Mouse (Mus musculus): ENCODE data around the gene Dstn. TPM values are rescaled to one million over a fixed set of nuclear protein-coding genes. Genes with fewer than 3 reads are reported as not detected.

Dstn gene
- polyA plus RNA-seq, 1 experiment from 2014 or later: 684 TPM

- no peak for ATAC-seq (replicated peaks; ENCODE audit: low FRiP score, low TSS enrichment, low read depth)
- DNase-seq (ENCODE audit: low spot score): no peak
- Histone ChIP-seq H3K9ac (ENCODE audit: low read length) (no peak overlapping the region), H3K9me3 (ENCODE audit: control insufficient read depth, low read length) (no peaks in the 10 kb centered on the region), H3K4me1 (replicated peaks; ENCODE audit: control insufficient read depth, insufficient read depth, low read length) (peaks cover 13% of the 10 kb centered on the region), H3K27ac (ENCODE audit: low read depth) (no peak overlapping the region), H3K4me3 (ENCODE audit: low read depth, low read length) (no peak overlapping the region), H3K4me2 (ENCODE audit: low read length) (no peak overlapping the region), H3K36me3 (ENCODE audit: control insufficient read depth, insufficient read depth, low read length) (no peaks in the 10 kb centered on the region), H3K27me3 (replicated peaks; ENCODE audit: control insufficient read depth, insufficient read depth, low read length) (no peaks in the 10 kb centered on the region)
- 90% methylated on average over 6 of the region's 6 CpGs for WGBS
Measured at GRCm38 (mm10) chr2:143925826-143926225, 10.7 kb downstream of the Dstn start.

GRCm38 (mm10) chr2:143929607-143930311, 14.6 kb downstream of the Dstn start:
- H3K9ac ChIP-seq (ENCODE audit: low read length): no peak overlapping the region
- H3K27ac ChIP-seq (ENCODE audit: low read depth): no peak overlapping the region
- ATAC-seq (replicated peaks; ENCODE audit: low FRiP score, low TSS enrichment, low read depth): no peak
- no peaks in the 10 kb centered on the region for H3K36me3 ChIP-seq (ENCODE audit: control insufficient read depth, insufficient read depth, low read length)
- no peak for DNase-seq (ENCODE audit: low spot score)
- no peaks in the 10 kb centered on the region for H3K9me3 ChIP-seq (ENCODE audit: control insufficient read depth, low read length)
- peaks cover 9% of the 10 kb centered on the region for H3K4me1 ChIP-seq (replicated peaks; ENCODE audit: control insufficient read depth, insufficient read depth, low read length)
- H3K4me2 ChIP-seq (ENCODE audit: low read length): no peak overlapping the region
- WGBS: 38% methylated on average over 3 of the region's 3 CpGs
- H3K4me3 ChIP-seq (ENCODE audit: low read depth, low read length): no peak overlapping the region
- H3K27me3 ChIP-seq (replicated peaks; ENCODE audit: control insufficient read depth, insufficient read depth, low read length): no peaks in the 10 kb centered on the region

- ATAC-seq (replicated peaks; ENCODE audit: low FRiP score, low TSS enrichment, low read depth) (no peak), DNase-seq (ENCODE audit: low spot score) (peak; percentile 47)
- H3K4me1 ChIP-seq (replicated peaks; ENCODE audit: control insufficient read depth, insufficient read depth, low read length): peaks cover 12% of the 10 kb centered on the region
- no peaks in the 10 kb centered on the region for H3K36me3 ChIP-seq (ENCODE audit: control insufficient read depth, insufficient read depth, low read length)
- 69% methylated on average over 12 of the region's 12 CpGs for WGBS
- H3K4me2 ChIP-seq (ENCODE audit: low read length): no peak overlapping the region
- H3K9ac ChIP-seq (ENCODE audit: low read length): no peak overlapping the region
- H3K27ac ChIP-seq (ENCODE audit: low read depth): no peak overlapping the region
- no peak overlapping the region for H3K4me3 ChIP-seq (ENCODE audit: low read depth, low read length)
- no peaks in the 10 kb centered on the region for H3K9me3 ChIP-seq (ENCODE audit: control insufficient read depth, low read length)
- H3K27me3 ChIP-seq (replicated peaks; ENCODE audit: control insufficient read depth, insufficient read depth, low read length): no peaks in the 10 kb centered on the region
Measured at GRCm38 (mm10) chr2:143932340-143932873, 17.3 kb downstream of the Dstn start.

GRCm38 (mm10) chr2:143933516-143933915, 18.4 kb downstream of the Dstn start:
- Histone ChIP-seq H3K9ac (ENCODE audit: low read length) (no peak overlapping the region), H3K27me3 (replicated peaks; ENCODE audit: control insufficient read depth, insufficient read depth, low read length) (no peaks in the 10 kb centered on the region), H3K9me3 (ENCODE audit: control insufficient read depth, low read length) (no peaks in the 10 kb centered on the region), H3K4me3 (ENCODE audit: low read depth, low read length) (no peak overlapping the region), H3K36me3 (ENCODE audit: control insufficient read depth, insufficient read depth, low read length) (peaks cover 3% of the 10 kb centered on the region; the same call in 1 of the 2 replicates), H3K27ac (ENCODE audit: low read depth) (no peak overlapping the region), H3K4me1 (replicated peaks; ENCODE audit: control insufficient read depth, insufficient read depth, low read length) (peaks cover 12% of the 10 kb centered on the region), H3K4me2 (ENCODE audit: low read length) (no peak overlapping the region)
- ATAC-seq (replicated peaks; ENCODE audit: low FRiP score, low TSS enrichment, low read depth) (no peak), DNase-seq (ENCODE audit: low spot score) (peak; percentile 9)
- 92% methylated on average over 5 of the region's 5 CpGs for WGBS

GRCm38 (mm10) chr2:143934439-143934838, 19.3 kb downstream of the Dstn start:
- Histone ChIP-seq H3K9ac (ENCODE audit: low read length) (no peak overlapping the region), H3K36me3 (ENCODE audit: control insufficient read depth, insufficient read depth, low read length) (peaks cover 10% of the 10 kb centered on the region), H3K27ac (ENCODE audit: low read depth) (no peak overlapping the region), H3K4me2 (ENCODE audit: low read length) (no peak overlapping the region), H3K4me1 (replicated peaks; ENCODE audit: control insufficient read depth, insufficient read depth, low read length) (peaks cover 12% of the 10 kb centered on the region), H3K9me3 (ENCODE audit: control insufficient read depth, low read length) (no peaks in the 10 kb centered on the region), H3K27me3 (replicated peaks; ENCODE audit: control insufficient read depth, insufficient read depth, low read length) (no peaks in the 10 kb centered on the region), H3K4me3 (ENCODE audit: low read depth, low read length) (no peak overlapping the region)
- ATAC-seq (replicated peaks; ENCODE audit: low FRiP score, low TSS enrichment, low read depth) (no peak), DNase-seq (ENCODE audit: low spot score) (no peak)
- 89% methylated on average over 8 of the region's 8 CpGs for WGBS

- WGBS: 65% methylated on average over 2 of the region's 2 CpGs
- no peak for ATAC-seq (replicated peaks; ENCODE audit: low FRiP score, low TSS enrichment, low read depth)
Measured at GRCm38 (mm10) chr2:143937861-143938260, 22.7 kb downstream of the Dstn start.

GRCm38 (mm10) chr2:143940406-143940805, 25.3 kb downstream of the Dstn start:
- Histone ChIP-seq H3K27ac (ENCODE audit: low read depth) (no peak overlapping the region), H3K4me1 (replicated peaks; ENCODE audit: control insufficient read depth, insufficient read depth, low read length) (0 out of 2 replicates have a peak, but pooled peaks cover 3% of the 10 kb centered on the region), H3K27me3 (replicated peaks; ENCODE audit: control insufficient read depth, insufficient read depth, low read length) (no peaks in the 10 kb centered on the region), H3K4me2 (ENCODE audit: low read length) (no peak overlapping the region), H3K4me3 (ENCODE audit: low read depth, low read length) (no peak overlapping the region), H3K9me3 (ENCODE audit: control insufficient read depth, low read length) (no peaks in the 10 kb centered on the region), H3K9ac (ENCODE audit: low read length) (no peak overlapping the region), H3K36me3 (ENCODE audit: control insufficient read depth, insufficient read depth, low read length) (peaks cover 64% of the 10 kb centered on the region)
- ATAC-seq (replicated peaks; ENCODE audit: low FRiP score, low TSS enrichment, low read depth): no peak
- 87% methylated on average over 5 of the region's 5 CpGs for WGBS
- DNase-seq (ENCODE audit: low spot score): peak; percentile 42

More at GRCm38 (mm10) chr2:143937861-143938260, 22.7 kb downstream of the Dstn start:
- Histone ChIP-seq H3K9ac (ENCODE audit: low read length) (no peak overlapping the region), H3K4me2 (ENCODE audit: low read length) (no peak overlapping the region), H3K27ac (ENCODE audit: low read depth) (no peak overlapping the region), H3K4me1 (replicated peaks; ENCODE audit: control insufficient read depth, insufficient read depth, low read length) (0 out of 2 replicates have a peak, but pooled peaks cover 3% of the 10 kb centered on the region), H3K36me3 (ENCODE audit: control insufficient read depth, insufficient read depth, low read length) (peaks cover 41% of the 10 kb centered on the region), H3K9me3 (ENCODE audit: control insufficient read depth, low read length) (no peaks in the 10 kb centered on the region), H3K27me3 (replicated peaks; ENCODE audit: control insufficient read depth, insufficient read depth, low read length) (no peaks in the 10 kb centered on the region), H3K4me3 (ENCODE audit: low read depth, low read length) (no peak overlapping the region)
- peak; percentile 45 for DNase-seq (ENCODE audit: low spot score)

GRCm38 (mm10) chr2:143944796-143945195, 29.7 kb downstream of the Dstn start:
- Histone ChIP-seq H3K9ac (ENCODE audit: low read length) (no peak overlapping the region), H3K36me3 (ENCODE audit: control insufficient read depth, insufficient read depth, low read length) (peaks cover 93% of the 10 kb centered on the region), H3K27ac (ENCODE audit: low read depth) (no peak overlapping the region), H3K27me3 (replicated peaks; ENCODE audit: control insufficient read depth, insufficient read depth, low read length) (no peaks in the 10 kb centered on the region), H3K4me2 (ENCODE audit: low read length) (no peak overlapping the region), H3K4me3 (ENCODE audit: low read depth, low read length) (no peak overlapping the region), H3K4me1 (replicated peaks; ENCODE audit: control insufficient read depth, insufficient read depth, low read length) (no peaks in the 10 kb centered on the region), H3K9me3 (ENCODE audit: control insufficient read depth, low read length) (no peaks in the 10 kb centered on the region)
- 99% methylated on average over 3 of the region's 3 CpGs for WGBS
- DNase-seq (ENCODE audit: low spot score) (peak; percentile 50), ATAC-seq (replicated peaks; ENCODE audit: low FRiP score, low TSS enrichment, low read depth) (no peak)
